Mouse (Mus musculus) CH12.LX (cell line): ENCODE results near the gene Slc17a3. TPM values are rescaled to one million over a fixed set of nuclear protein-coding genes. Genes with fewer than 3 reads are reported as not detected.

Experiments used
- DNase-seq: peaks from one replicate; pipeline ENCODE4 v3.0.0-alpha.2; 2013; ENCODE audit errors: extremely low read depth
- H3K27ac ChIP-seq: 2 replicates; pipeline ENCODE4 v1.5.1; 2012; ENCODE audit warnings: low read depth, mild to moderate bottlenecking, control low read depth, moderate library complexity; ENCODE audit not compliant: insufficient read depth
- H3K27me3 ChIP-seq: replicated peaks from 2 replicates; pipeline ENCODE3; 2012; ENCODE audit warnings: inconsistent platforms
- H3K36me3 ChIP-seq, 2 experiments: replicated peaks in 1 of 2; 2 replicates each; pipeline versions ENCODE3 to v1.6.1; 2012; ENCODE audit warnings: inconsistent platforms in 1 of 2, low read length in 1 of 2, mild to moderate bottlenecking in 1 of 2, mixed read lengths in 1 of 2, moderate library complexity in 1 of 2; ENCODE audit not compliant: control insufficient read depth in 1 of 2, insufficient read depth in 1 of 2
- H3K4me1 ChIP-seq, 2 experiments: 2 replicates each; pipeline ENCODE4 v1.6.1; 2012; ENCODE audit warnings: inconsistent platforms in 1 of 2, moderate library complexity in 1 of 2; ENCODE audit not compliant: insufficient read depth in 2 of 2, control insufficient read depth in 1 of 2
- H3K4me2 ChIP-seq: 2 replicates; pipeline ENCODE4 v1.6.1; 2012; ENCODE audit warnings: low read depth, mild to moderate bottlenecking, control low read depth; ENCODE audit not compliant: poor library complexity, insufficient read depth, severe bottlenecking
- H3K4me3 ChIP-seq, 3 experiments: fragments of 150-350 bp in 1 of 3; sonication (generic) in 1 of 3; replicated peaks in 1 of 3; 2 replicates each; pipeline versions ENCODE3 to v1.5.1; 2011 to 2012; ENCODE audit warnings: low read depth in 2 of 3, low read length in 2 of 3, mild to moderate bottlenecking in 2 of 3, moderate library complexity in 2 of 3, control low read depth in 1 of 3, improper control_type of control experiment in 1 of 3, inconsistent platforms in 1 of 3, mixed read lengths in 1 of 3; ENCODE audit not compliant: poor library complexity in 1 of 3
- H3K79me2 ChIP-seq: replicated peaks from 2 replicates; pipeline ENCODE4 v1.6.1; 2012; ENCODE audit warnings: mild to moderate bottlenecking, moderate library complexity; ENCODE audit not compliant: control insufficient read depth, poor library complexity, insufficient read depth, severe bottlenecking; ENCODE audit errors: extremely low read depth
- H3K9ac ChIP-seq: 2 replicates; pipeline ENCODE4 v1.6.1; 2012; ENCODE audit warnings: low read depth, mild to moderate bottlenecking, control low read depth, moderate library complexity; ENCODE audit not compliant: insufficient read depth
- H3K9me3 ChIP-seq: replicated peaks from 2 replicates; pipeline ENCODE3; 2012; ENCODE audit warnings: low read length, inconsistent platforms, mixed read lengths
- BHLHE40 ChIP-seq: IDR thresholded peaks from 2 replicates; pipeline ENCODE4 v1.6.1; 2011; ENCODE audit warnings: mild to moderate bottlenecking, low read depth, low read length, improper control_type of control experiment
- CHD1 ChIP-seq: IDR thresholded peaks from 2 replicates; pipeline ENCODE4 v1.6.1; 2012; ENCODE audit warnings: low read depth, low read length, improper control_type of control experiment, inconsistent platforms
- E2F4 ChIP-seq: IDR thresholded peaks from 2 replicates; pipeline ENCODE4 v1.6.1; 2011; ENCODE audit warnings: low read depth, low read length, improper control_type of control experiment; ENCODE audit not compliant: insufficient replicate concordance
- KAT2A ChIP-seq: IDR thresholded peaks from 2 replicates; pipeline ENCODE4 v1.6.1; 2012; ENCODE audit warnings: low read length, improper control_type of control experiment, inconsistent platforms; ENCODE audit not compliant: insufficient replicate concordance
- MAX ChIP-seq: IDR thresholded peaks from 2 replicates; pipeline ENCODE4 v1.6.1; 2011; ENCODE audit warnings: low read length, improper control_type of control experiment
- MYC ChIP-seq: IDR thresholded peaks from 2 replicates; pipeline ENCODE4 v1.6.1; 2011; ENCODE audit warnings: low read depth, mild to moderate bottlenecking, improper control_type of control experiment, low read length
- PAX5 ChIP-seq: IDR thresholded peaks from 2 replicates; pipeline ENCODE4 v1.6.1; 2012; ENCODE audit warnings: low read length, inconsistent platforms, mixed read lengths
- RAD21 ChIP-seq: IDR thresholded peaks from 2 replicates; pipeline ENCODE4 v1.6.1; 2011; ENCODE audit warnings: low read depth, mild to moderate bottlenecking, low read length, improper control_type of control experiment, moderate library complexity
- SIN3A ChIP-seq: IDR thresholded peaks from 2 replicates; pipeline ENCODE4 v1.6.1; 2012; ENCODE audit warnings: low read length, improper control_type of control experiment, inconsistent platforms
- USF2 ChIP-seq: conservative IDR thresholded peaks from 2 replicates; pipeline ENCODE4 v1.6.1; 2011; ENCODE audit warnings: low read depth, low read length, improper control_type of control experiment
- ZC3H11A ChIP-seq: IDR thresholded peaks from 2 replicates; pipeline ENCODE4 v1.6.1; 2012; ENCODE audit warnings: low read depth, mild to moderate bottlenecking, inconsistent platforms, low read length, improper control_type of control experiment
- ZMIZ1 ChIP-seq: IDR thresholded peaks from 2 replicates; pipeline ENCODE4 v1.6.1; 2012; ENCODE audit warnings: low read depth, mild to moderate bottlenecking, inconsistent platforms, low read length, improper control_type of control experiment
- dilution Hi-C: fragments of 300-500 bp; cut with MboI; formaldehyde crosslinking; loops from 2 replicates; pipeline ENCODE4 v1.14.3; 2020; ENCODE audit warnings: low sequenced_read_pairs; ENCODE audit not compliant: extremely low pct_unique_long_range_greater_than_20kb, extremely low pct_ligation_motif_present
- in situ Hi-C: fragments of 300-500 bp; cut with MboI; formaldehyde crosslinking; loops from 3 replicates; pipeline ENCODE4 v1.14.3; 2019; ENCODE audit warnings: low sequenced_read_pairs, low pct_ligation_motif_present, low pct_unique_long_range_greater_than_20kb, mixed read lengths
- polyA plus RNA-seq: library from polyadenylated mRNA; unstranded; fragments of >175 nt; gene quantifications from 2 replicates; pipeline ENCODE4 v1.2.1, GENCODE M21; 2012; ENCODE audit warnings: low read depth; ENCODE audit not compliant: insufficient read length
- total RNA-seq, 2 experiments: library from RNA; depleted of rRNA; stranded (reverse); fragments of 300-350 nt in 1 of 2; fragments of >200 nt in 1 of 2; gene quantifications; 2 replicates each; pipeline ENCODE4 v1.2.3; 2012 to 2014

Slc17a3 gene
- total and polyA plus RNA-seq, 3 experiments = not detected

GRCm38 (mm10) chr13:23887026-23887725 lies 47.9 kb downstream of the Slc17a3 start:
- dilution Hi-C loops = no loop called here
- H3K36me3 ChIP-seq = no peaks in the 10 kb centered on the region
- no peak overlapping the region for H3K4me2 ChIP-seq
- H3K4me3 ChIP-seq = no peak overlapping the region
- TF ChIP-seq KAT2A (no peak), BHLHE40 (no peak), SIN3A (no peak), E2F4 (no peak), ZMIZ1 (no peak), USF2 (no peak), MYC (no peak), RAD21 (no peak), MAX (no peak)
- no peaks in the 10 kb centered on the region for H3K9me3 ChIP-seq
- in situ Hi-C loops = no loop called here
- no peaks in the 10 kb centered on the region; a peak in 1 of 4 replicates for H3K4me1 ChIP-seq
- H3K9ac ChIP-seq = no peak overlapping the region
- no peak for DNase-seq
- no peaks in the 10 kb centered on the region for H3K27me3 ChIP-seq
- H3K27ac ChIP-seq = no peak overlapping the region
- H3K79me2 ChIP-seq = no peaks in the 10 kb centered on the region

- no peak overlapping the region for H3K4me3 ChIP-seq
- TF ChIP-seq BHLHE40 (peak; percentile 12; the same call in 1 of the 2 replicates), ZC3H11A (no peak), CHD1 (no peak), PAX5 (no peak), SIN3A (no peak)
- in situ Hi-C loops = no loop called here
These were observed 49.9 kb downstream of the Slc17a3 start for GRCm38 (mm10) chr13:23889011-23889605.

More at GRCm38 (mm10) chr13:23889011-23889605, 49.9 kb downstream of the Slc17a3 start:
- H3K9ac ChIP-seq = no peak overlapping the region
- H3K27me3 ChIP-seq = no peaks in the 10 kb centered on the region
- no peak overlapping the region for H3K4me2 ChIP-seq
- dilution Hi-C loops = no loop called here
- no peak overlapping the region for H3K27ac ChIP-seq
- H3K4me1 ChIP-seq = no peaks in the 10 kb centered on the region; a peak in 1 of 4 replicates
- no peak for DNase-seq
- H3K36me3 ChIP-seq = no peaks in the 10 kb centered on the region
- no peaks in the 10 kb centered on the region for H3K9me3 ChIP-seq
- H3K79me2 ChIP-seq = no peaks in the 10 kb centered on the region
